Mouse (Mus musculus): ENCODE data around the gene Aoc2. TPM values are rescaled to one million over a fixed set of nuclear protein-coding genes. Genes with fewer than 3 reads are reported as not detected.
"Not testable (repeated sequence)": the region's sequence is repeated elsewhere in the genome, so short reads cannot be mapped to it uniquely, and the experiment has no call there.

The Aoc2 gene
- polyA plus RNA-seq, 1 experiment from 2014 or later = 2.0 TPM

DNA sequence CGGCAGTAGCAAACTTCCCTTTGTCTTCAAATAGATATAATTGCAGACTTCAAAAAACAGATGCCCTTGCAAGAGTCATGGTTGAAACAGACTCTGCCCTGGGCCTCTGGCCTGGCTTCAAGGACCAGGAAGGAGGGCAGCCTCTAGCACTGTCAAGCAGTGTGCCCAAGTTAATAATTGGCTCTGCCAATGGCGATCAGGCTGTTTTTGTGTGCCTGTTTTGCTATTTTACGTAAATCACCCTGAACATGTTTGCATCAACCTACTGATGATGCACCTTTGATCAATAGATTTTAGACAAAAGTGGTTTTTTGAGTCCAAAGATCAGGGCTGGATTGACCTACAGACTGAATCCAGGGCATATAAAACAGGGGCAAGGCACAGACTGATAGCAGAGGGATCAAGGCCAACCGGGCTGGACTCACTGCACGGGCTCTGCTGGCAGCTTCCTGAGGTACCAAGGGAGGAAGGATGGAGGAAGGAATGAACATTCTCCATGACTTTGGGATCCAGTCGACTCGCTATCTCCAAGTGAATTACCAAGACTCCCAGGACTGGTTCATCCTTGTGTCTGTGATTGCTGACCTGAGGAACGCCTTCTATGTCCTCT is 42.6 kb downstream of the Aoc2 start, which contains the start of gene G6pc:
TSS of gene G6pc (plus strand) at position 236 of the 610 bp plus-strand sequence.
- H3K4me2 ChIP-seq = no peak within 1 kb of the TSS
- H3K4me3 ChIP-seq = no peak within 1 kb of the TSS
- no peak within 1 kb of the TSS for H3K27ac ChIP-seq (replicated peaks)
- WGBS = 89% methylated on average over 8 of the region's 8 CpGs
- H3K4me1 ChIP-seq (replicated peaks) = no peaks in the 10 kb centered on the region
- no peaks in the 10 kb centered on the region for H3K27me3 ChIP-seq
- no peaks in the 10 kb centered on the region for H3K36me3 ChIP-seq
- no peak for ATAC-seq (ENCODE audit: low read depth)
- no peaks in the 10 kb centered on the region for H3K9me3 ChIP-seq
- H3K9ac ChIP-seq = no peak within 1 kb of the TSS

DNA sequence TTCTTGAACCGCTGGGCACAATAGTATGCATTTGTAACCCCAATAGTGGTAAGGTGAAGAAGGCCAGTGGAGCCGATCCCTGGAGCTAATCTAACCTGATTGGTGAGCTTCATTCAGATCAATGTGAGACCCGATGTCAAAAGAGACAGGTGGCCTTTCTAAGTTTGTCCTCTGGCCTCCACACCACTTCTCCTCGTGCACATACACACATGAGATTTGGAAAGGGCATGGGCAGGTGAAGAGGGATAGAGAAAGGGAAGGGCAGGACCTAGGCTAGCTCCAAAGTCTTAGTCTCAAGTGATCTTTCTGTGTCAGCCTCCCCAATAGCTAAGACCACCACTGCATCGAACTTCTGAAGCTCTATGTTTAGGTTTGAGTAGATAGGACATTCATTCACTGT is 45.3 kb downstream of the Aoc2 start:
- Histone ChIP-seq H3K27me3 (no peaks in the 10 kb centered on the region), H3K9me3 (no peaks in the 10 kb centered on the region), H3K4me3 (no peak overlapping the region), H3K36me3 (no peaks in the 10 kb centered on the region), H3K4me1 (replicated peaks) (no peaks in the 10 kb centered on the region), H3K27ac (replicated peaks) (no peak overlapping the region), H3K4me2 (no peak overlapping the region), H3K9ac (no peak overlapping the region)
- WGBS = 87% methylated on average over 5 of the region's 5 CpGs
- no peak for ATAC-seq (ENCODE audit: low read depth)

DNA sequence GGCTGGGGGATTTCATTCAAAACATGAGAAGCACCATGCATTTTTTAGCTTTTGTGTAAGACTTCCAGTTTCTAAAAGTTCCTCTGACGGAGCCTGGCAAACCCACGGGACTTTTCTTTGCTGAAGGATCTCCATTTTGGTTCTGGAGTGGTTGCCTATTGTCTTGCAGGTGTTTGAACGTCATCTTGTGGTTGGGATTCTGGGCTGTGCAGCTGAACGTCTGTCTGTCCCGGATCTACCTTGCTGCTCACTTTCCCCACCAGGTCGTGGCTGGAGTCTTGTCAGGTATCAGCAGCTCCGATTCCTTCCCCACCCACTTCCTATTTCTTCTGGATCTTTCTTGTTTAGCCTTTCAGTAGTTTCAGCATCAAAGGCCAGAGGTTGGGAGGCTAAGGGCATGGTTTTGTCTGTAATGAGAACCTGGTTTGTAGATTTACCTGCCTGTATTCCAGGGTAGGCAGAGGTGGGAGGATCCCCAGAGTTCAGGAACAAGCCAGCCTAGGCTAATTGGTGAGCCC is 49.6 kb downstream of the Aoc2 start:
- WGBS = 77% methylated on average over 7 of the region's 7 CpGs
- Histone ChIP-seq H3K9ac (no peak overlapping the region), H3K4me2 (no peak overlapping the region)

DNA sequence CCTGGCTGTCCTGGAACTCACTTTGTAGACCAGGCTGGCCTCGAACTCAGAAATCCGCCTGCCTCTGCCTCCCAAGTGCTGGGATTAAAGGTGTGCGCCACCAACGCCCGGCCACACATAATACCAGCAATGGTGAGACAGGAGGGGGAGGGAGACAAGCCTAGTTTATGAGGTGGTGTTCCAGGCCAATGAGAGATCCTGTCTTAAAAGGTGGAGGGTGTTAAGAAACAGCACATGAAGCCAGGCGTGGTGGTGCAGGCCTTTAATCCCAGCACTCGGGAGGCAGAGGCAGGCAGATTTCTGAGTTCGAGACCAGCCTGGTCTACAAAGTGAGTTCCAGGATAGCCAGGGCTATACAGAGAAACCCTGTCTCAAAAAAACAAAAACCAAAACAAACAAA is 53.3 kb downstream of the Aoc2 start:
- not testable (repeated sequence) for H3K4me1 ChIP-seq (replicated peaks); H3K36me3 ChIP-seq; ATAC-seq (ENCODE audit: low read depth); H3K27me3 ChIP-seq; H3K9me3 ChIP-seq; H3K4me2 ChIP-seq; H3K27ac ChIP-seq (replicated peaks); H3K4me3 ChIP-seq; H3K9ac ChIP-seq
- 93% methylated on average over 8 of the region's 8 CpGs for WGBS

More for the DNA sequence above, 49.6 kb downstream of the Aoc2 start:
- Histone ChIP-seq H3K36me3 (no peaks in the 10 kb centered on the region), H3K27me3 (no peaks in the 10 kb centered on the region), H3K4me1 (replicated peaks) (no peaks in the 10 kb centered on the region), H3K9me3 (no peaks in the 10 kb centered on the region), H3K4me3 (no peak overlapping the region), H3K27ac (replicated peaks) (no peak overlapping the region)
- ATAC-seq (ENCODE audit: low read depth) = no peak

GRCm38 (mm10) chr11:101378926-101379325 is 54.1 kb downstream of the Aoc2 start:
- Histone ChIP-seq H3K27ac (replicated peaks) (no peak overlapping the region), H3K36me3 (no peaks in the 10 kb centered on the region), H3K4me3 (no peak overlapping the region), H3K9me3 (no peaks in the 10 kb centered on the region), H3K4me1 (replicated peaks) (no peaks in the 10 kb centered on the region), H3K27me3 (no peaks in the 10 kb centered on the region), H3K9ac (no peak overlapping the region), H3K4me2 (no peak overlapping the region)
- no peak for ATAC-seq (ENCODE audit: low read depth)
- WGBS = 83% methylated on average over 6 of the region's 6 CpGs

Small RNA genes lying within 50 kb of the gene (microRNA-seq; reads per million reads assigned to microRNA genes)
- gene Gm25593 = not detected

Other genes starting within 250 kb of the Aoc2 start
- 0.37 and 0.47 TPM in 2 replicates for gene Hsd17b1, start 246.7 kb upstream of the Aoc2 start, polyA plus RNA-seq (2015; fragmentation: Nextera tagmentation; extraction: Ambion mirVana)
- gene Coasy, start 242.5 kb upstream of the Aoc2 start, polyA plus RNA-seq (2015; fragmentation: Nextera tagmentation; extraction: Ambion mirVana) = 39.9 and 45.5 TPM in 2 replicates
- 87.3 and 96.9 TPM in 2 replicates for gene Mlx, start 237.8 kb upstream of the Aoc2 start, polyA plus RNA-seq (2015; fragmentation: Nextera tagmentation; extraction: Ambion mirVana)
- gene Psmc3ip, start 229.6 kb upstream of the Aoc2 start, polyA plus RNA-seq (2015; fragmentation: Nextera tagmentation; extraction: Ambion mirVana) = 20.5 and 23.7 TPM in 2 replicates
- 25.8 and 26.1 TPM in 2 replicates for gene Retreg3, start 205.2 kb upstream of the Aoc2 start, polyA plus RNA-seq (2015; fragmentation: Nextera tagmentation; extraction: Ambion mirVana)
- 77.7 and 78.9 TPM in 2 replicates for gene Tubg1, start 205.1 kb upstream of the Aoc2 start, polyA plus RNA-seq (2015; fragmentation: Nextera tagmentation; extraction: Ambion mirVana)
- 35.5 and 38.9 TPM in 2 replicates for gene Tubg2, start 169.2 kb upstream of the Aoc2 start, polyA plus RNA-seq (2015; fragmentation: Nextera tagmentation; extraction: Ambion mirVana)
- 4.6 and 5.1 TPM in 2 replicates for gene Cntnap1, start 154.5 kb upstream of the Aoc2 start, polyA plus RNA-seq (2015; fragmentation: Nextera tagmentation; extraction: Ambion mirVana)
- 10.3 and 13.0 TPM in 2 replicates for gene Plekhh3, start 153.7 kb upstream of the Aoc2 start, polyA plus RNA-seq (2015; fragmentation: Nextera tagmentation; extraction: Ambion mirVana)
- 0.40 and 0.91 TPM in 2 replicates for gene Ccr10, start 149.6 kb upstream of the Aoc2 start, polyA plus RNA-seq (2015; fragmentation: Nextera tagmentation; extraction: Ambion mirVana)
- gene Ezh1, start 98.6 kb upstream of the Aoc2 start, polyA plus RNA-seq (2015; fragmentation: Nextera tagmentation; extraction: Ambion mirVana) = 15.4 and 17.9 TPM in 2 replicates
- 97.6 and 108 TPM in 2 replicates for gene Ramp2, start 79.0 kb upstream of the Aoc2 start, polyA plus RNA-seq (2015; fragmentation: Nextera tagmentation; extraction: Ambion mirVana)
- 114 and 117 TPM in 2 replicates for gene Vps25, start 71.4 kb upstream of the Aoc2 start, polyA plus RNA-seq (2015; fragmentation: Nextera tagmentation; extraction: Ambion mirVana)
- gene Wnk4, start 64.5 kb upstream of the Aoc2 start, polyA plus RNA-seq (2015; fragmentation: Nextera tagmentation; extraction: Ambion mirVana) = 5.5 and 6.8 TPM in 2 replicates
- gene Cntd1, start 46.1 kb upstream of the Aoc2 start, polyA plus RNA-seq (2015; fragmentation: Nextera tagmentation; extraction: Ambion mirVana) = 0.89 and 1.0 TPM in 2 replicates
- gene Coa3, start 45.9 kb upstream of the Aoc2 start, polyA plus RNA-seq (2015; fragmentation: Nextera tagmentation; extraction: Ambion mirVana) = 211 and 238 TPM in 2 replicates
- 173 and 178 TPM in 2 replicates for gene Becn1, start 22.8 kb upstream of the Aoc2 start, polyA plus RNA-seq (2015; fragmentation: Nextera tagmentation; extraction: Ambion mirVana)
- gene Psme3, start 8.8 kb upstream of the Aoc2 start, polyA plus RNA-seq (2015; fragmentation: Nextera tagmentation; extraction: Ambion mirVana) = 126 and 133 TPM in 2 replicates
- 0.07 TPM in 1 of 2 replicates, not detected in the other for gene Aoc3, start 5.5 kb downstream of the Aoc2 start, polyA plus RNA-seq (2015; fragmentation: Nextera tagmentation; extraction: Ambion mirVana)
- gene G6pc, start 42.5 kb downstream of the Aoc2 start, polyA plus RNA-seq (2015; fragmentation: Nextera tagmentation; extraction: Ambion mirVana) = not detected in 2 replicates
- gene Aarsd1, start 92.6 kb downstream of the Aoc2 start, polyA plus RNA-seq (2015; fragmentation: Nextera tagmentation; extraction: Ambion mirVana) = 79.4 and 90.0 TPM in 2 replicates
- gene Gm27029, start 99.7 kb downstream of the Aoc2 start, polyA plus RNA-seq (2015; fragmentation: Nextera tagmentation; extraction: Ambion mirVana) = 5.7 and 8.3 TPM in 2 replicates
- 25.5 and 28.5 TPM in 2 replicates for gene Rundc1, start 100.0 kb downstream of the Aoc2 start, polyA plus RNA-seq (2015; fragmentation: Nextera tagmentation; extraction: Ambion mirVana)
- gene Ptges3l, start 100.3 kb downstream of the Aoc2 start, polyA plus RNA-seq (2015; fragmentation: Nextera tagmentation; extraction: Ambion mirVana) = 3.3 and 4.3 TPM in 2 replicates
- gene Rpl27, start 117.2 kb downstream of the Aoc2 start, polyA plus RNA-seq (2015; fragmentation: Nextera tagmentation; extraction: Ambion mirVana) = 303 and 315 TPM in 2 replicates
- 3.6 and 3.8 TPM in 2 replicates for gene Ifi35, start 123.3 kb downstream of the Aoc2 start, polyA plus RNA-seq (2015; fragmentation: Nextera tagmentation; extraction: Ambion mirVana)
- gene Rnd2, start 139.9 kb downstream of the Aoc2 start, polyA plus RNA-seq (2015; fragmentation: Nextera tagmentation; extraction: Ambion mirVana) = 80.5 and 83.0 TPM in 2 replicates
- gene Vat1, start 141.2 kb downstream of the Aoc2 start, polyA plus RNA-seq (2015; fragmentation: Nextera tagmentation; extraction: Ambion mirVana) = 72.6 and 75.8 TPM in 2 replicates
- 3.0 and 3.2 TPM in 2 replicates for gene Brca1, start 226.9 kb downstream of the Aoc2 start, polyA plus RNA-seq (2015; fragmentation: Nextera tagmentation; extraction: Ambion mirVana)
- gene Nbr1, start 227.1 kb downstream of the Aoc2 start, polyA plus RNA-seq (2015; fragmentation: Nextera tagmentation; extraction: Ambion mirVana) = 99.4 and 107 TPM in 2 replicates

All from neural tube, embryonic 13.5 days (tissue).